Mouse (Mus musculus) testis, adult 2 months (tissue): ENCODE results near the gene Fnd3c2. TPM values are rescaled to one million over a fixed set of nuclear protein-coding genes. Genes with fewer than 3 reads are reported as not detected.
"Not testable (repeated sequence)": the region's sequence is repeated elsewhere in the genome, so short reads cannot be mapped to it uniquely, and the experiment has no call there.

ENCODE experiments used
- H3K27ac ChIP-seq: fragments of 200-500 bp; 2 replicates; pipeline ENCODE4 v1.5.1; 2012; ENCODE audit warnings: low read depth, low read length; ENCODE audit not compliant: control insufficient read depth, insufficient read depth
- H3K27me3 ChIP-seq: fragments of 200-500 bp; 2 replicates; pipeline ENCODE4 v1.6.1; 2012; ENCODE audit warnings: mild to moderate bottlenecking, low read length, moderate library complexity; ENCODE audit not compliant: control insufficient read depth, insufficient read depth
- H3K36me3 ChIP-seq: fragments of 200-500 bp; 2 replicates; pipeline ENCODE4 v1.6.1; 2012; ENCODE audit warnings: mild to moderate bottlenecking, low read length; ENCODE audit not compliant: control insufficient read depth, insufficient read depth
- H3K4me1 ChIP-seq: fragments of 200-500 bp; 2 replicates; pipeline ENCODE4 v1.6.1; 2012; ENCODE audit warnings: low read length; ENCODE audit not compliant: control insufficient read depth, insufficient read depth
- H3K4me3 ChIP-seq: fragments of 200-500 bp; 2 replicates; pipeline ENCODE4 v1.5.1; 2012; ENCODE audit warnings: low read depth, mild to moderate bottlenecking, low read length, moderate library complexity, mixed read lengths; ENCODE audit not compliant: control insufficient read depth
- CTCF ChIP-seq: fragments of 200-500 bp; IDR thresholded peaks from 2 replicates; pipeline ENCODE4 v1.5.1; 2012; ENCODE audit warnings: low read depth, mild to moderate bottlenecking, inconsistent platforms, low read length, moderate library complexity; ENCODE audit not compliant: control insufficient read depth, insufficient read depth, insufficient replicate concordance
- POLR2A ChIP-seq: fragments of 200-500 bp; IDR thresholded peaks from 2 replicates; pipeline ENCODE4 v1.6.1; 2012; ENCODE audit warnings: low read depth, mild to moderate bottlenecking, inconsistent platforms, low read length, moderate library complexity; ENCODE audit not compliant: control insufficient read depth
- polyA plus RNA-seq: library from polyadenylated mRNA; depleted of rRNA; stranded (reverse); fragments of >200 nt; gene quantifications from 2 replicates; pipeline ENCODE4 v1.2.3, GENCODE M21; 2012; rRNA removed

Fnd3c2 gene
- polyA plus RNA-seq = not detected in 2 replicates

GRCm38 (mm10) chrX:106255276-106255675, at the start of gene Fnd3c2:
Fnd3c2 (minus strand) TSS chrX:106255376.
- no peaks in the 10 kb centered on the region for H3K36me3 ChIP-seq
- TF ChIP-seq POLR2A (no peak), CTCF (no peak)
- H3K4me1 ChIP-seq = no peaks in the 10 kb centered on the region
- H3K27ac ChIP-seq = no peak within 1 kb of the TSS
- H3K27me3 ChIP-seq = no peaks in the 10 kb centered on the region
- H3K4me3 ChIP-seq = no peak within 1 kb of the TSS

GRCm38 (mm10) chrX:106284441-106284840, 29.3 kb upstream of the Fnd3c2 start:
- Histone ChIP-seq H3K27ac (no peak overlapping the region), H3K4me3 (no peak overlapping the region), H3K27me3 (no peaks in the 10 kb centered on the region), H3K36me3 (no peaks in the 10 kb centered on the region), H3K4me1 (no peaks in the 10 kb centered on the region)
- TF ChIP-seq POLR2A (no peak), CTCF (no peak)

- Histone ChIP-seq H3K4me1 (no peaks in the 10 kb centered on the region), H3K4me3 (peak within 1 kb of the TSS; percentile 88), H3K36me3 (no peaks in the 10 kb centered on the region), H3K27ac (peak within 1 kb of the TSS; percentile 91), H3K27me3 (no peaks in the 10 kb centered on the region)
- TF ChIP-seq POLR2A = peak; percentile 49; the same call in 1 of the 2 replicates
- TF ChIP-seq CTCF = no peak
Measured at GRCm38 (mm10) chrX:106221058-106221457, 34.1 kb downstream of the Fnd3c2 start, which contains the start of gene Taf9b. Taf9b (minus strand) TSS chrX:106221158.

GRCm38 (mm10) chrX:106219171-106220032, 35.8 kb downstream of the Fnd3c2 start:
- no peak for TF ChIP-seq POLR2A
- TF ChIP-seq CTCF = no peak
- Histone ChIP-seq H3K27ac (peak overlapping the region; percentile 56; the same call in 1 of the 2 replicates), H3K27me3 (no peaks in the 10 kb centered on the region), H3K4me3 (peak overlapping the region; percentile 88), H3K36me3 (no peaks in the 10 kb centered on the region), H3K4me1 (no peaks in the 10 kb centered on the region)

- Histone ChIP-seq H3K4me3 (no peak overlapping the region), H3K27ac (no peak overlapping the region), H3K4me1 (no peaks in the 10 kb centered on the region), H3K27me3 (no peaks in the 10 kb centered on the region), H3K36me3 (no peaks in the 10 kb centered on the region)
- TF ChIP-seq CTCF (no peak), POLR2A (no peak)
Measured at GRCm38 (mm10) chrX:106209100-106209499, 46.1 kb downstream of the Fnd3c2 start.

GRCm38 (mm10) chrX:106198904-106199303, 56.3 kb downstream of the Fnd3c2 start:
- no peak for TF ChIP-seq CTCF
- no peak for TF ChIP-seq POLR2A
- H3K27me3 ChIP-seq = no peaks in the 10 kb centered on the region
- H3K36me3 ChIP-seq = no peaks in the 10 kb centered on the region
- no peaks in the 10 kb centered on the region for H3K4me1 ChIP-seq
- H3K27ac ChIP-seq = no peak overlapping the region
- no peak overlapping the region for H3K4me3 ChIP-seq

- H3K27me3 ChIP-seq = no peaks in the 10 kb centered on the region
- no peak overlapping the region for H3K27ac ChIP-seq
- TF ChIP-seq POLR2A = no peak
- TF ChIP-seq CTCF = no peak
- H3K4me1 ChIP-seq = no peaks in the 10 kb centered on the region
- no peak overlapping the region for H3K4me3 ChIP-seq
- H3K36me3 ChIP-seq = no peaks in the 10 kb centered on the region
Measured at GRCm38 (mm10) chrX:106197308-106197707, 57.9 kb downstream of the Fnd3c2 start.

GRCm38 (mm10) chrX:106194361-106194760, 60.8 kb downstream of the Fnd3c2 start:
- not testable (repeated sequence) for H3K4me1 ChIP-seq, H3K4me3 ChIP-seq

More at GRCm38 (mm10) chrX:106194361-106194760, 60.8 kb downstream of the Fnd3c2 start:
- not testable (repeated sequence) for H3K27ac ChIP-seq, H3K36me3 ChIP-seq, H3K27me3 ChIP-seq
